Mouse (Mus musculus) embryonic fibroblast, embryonic 13.5 days (primary cell): ENCODE results near the gene Stk4.

Experiments used
- CTCF ChIP-seq: IDR thresholded peaks from 2 replicates; pipeline ENCODE4 v1.5.1; 2011; ENCODE audit warnings: mild to moderate bottlenecking, control low read depth, low read length, moderate library complexity, borderline replicate concordance; ENCODE audit not compliant: insufficient read depth
- POLR2A ChIP-seq: IDR thresholded peaks from 2 replicates; pipeline ENCODE4 v1.6.1; 2011; ENCODE audit warnings: low read depth, mild to moderate bottlenecking, control low read depth, low read length, moderate library complexity

DNA sequence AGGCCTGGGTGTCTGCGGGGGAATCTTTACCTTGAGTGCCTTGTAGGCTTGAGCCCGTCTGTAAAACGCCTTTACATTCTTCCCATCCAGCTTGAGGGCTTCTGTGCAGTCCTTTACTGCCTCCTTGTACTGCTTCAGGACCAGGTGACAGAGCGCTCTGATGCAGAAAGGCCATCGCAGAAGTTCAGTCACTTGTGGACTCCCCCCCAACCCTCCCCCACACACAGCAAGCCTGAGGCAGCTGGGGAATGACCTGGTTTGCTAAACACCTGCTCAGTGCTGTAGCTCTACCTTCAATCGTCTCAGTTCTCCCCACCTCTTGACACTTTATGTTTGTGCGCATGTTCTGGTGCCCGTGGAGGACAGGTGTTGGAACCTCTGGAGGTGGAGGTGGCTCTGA, 15.5 kb upstream of the Stk4 start:
- TF ChIP-seq CTCF (no peak), POLR2A (no peak)
